Mouse (Mus musculus): ENCODE results near the gene Fezf2.

DNA sequence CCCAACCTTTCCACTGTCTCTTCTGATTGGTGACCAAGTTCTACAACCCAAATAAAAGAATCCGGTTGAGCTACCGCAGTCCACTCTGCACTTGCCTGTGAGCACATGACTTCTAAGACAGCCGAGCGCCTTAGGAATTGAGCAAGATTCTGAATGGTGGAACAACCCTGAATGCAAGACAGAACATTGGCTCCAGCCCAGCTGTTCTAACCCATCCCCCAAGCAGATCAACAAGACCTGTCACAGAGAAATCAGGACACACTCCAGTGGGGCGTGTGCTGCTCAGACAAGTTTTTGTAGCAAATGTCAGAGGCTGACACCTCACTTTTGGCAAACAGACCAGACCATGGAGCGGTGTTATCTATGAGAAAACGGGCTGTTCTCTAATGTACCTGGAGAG is 43.2 kb upstream of the Fezf2 start:
- no peak for TF ChIP-seq CTCF (IDR thresholded peaks at IDR 0.05; ENCODE audit: low read depth, low read length)
- no peak for TF ChIP-seq POLR2A (IDR thresholded peaks at IDR 0.05; ENCODE audit: insufficient read depth, low read length)
- TF ChIP-seq EP300 (IDR thresholded peaks at IDR 0.05; ENCODE audit: insufficient read depth, low read depth, low read length): no peak
